Comparison of ENCODE assay signal across 29 mouse cellular contexts in genomic region chr5:85621078-85621477, GRCm38 (mm10).
"Had no signal": no experiment of that assay in that cellular context is flagged by ENCODE, and none has a peak within 500 bp of the region (broad histone marks: within the 10 kb centered on the region; RNA-seq: fewer than 3 reads in every experiment).

No protein-coding gene starts in this region.

- ATAC-seq: forebrain, embryonic 13.5 days; forebrain, embryonic 14.5 days; forebrain, embryonic 15.5 days; forebrain, embryonic 16.5 days; forebrain, postnatal 0 days had no signal

- H3K9me3 ChIP-seq: embryonic facial prominence, embryonic 10.5 days; embryonic facial prominence, embryonic 12.5 days; embryonic facial prominence, embryonic 13.5 days; embryonic facial prominence, embryonic 15.5 days; forebrain, embryonic 10.5 days; forebrain, embryonic 12.5 days; forebrain, embryonic 13.5 days; forebrain, embryonic 15.5 days had no signal

- H3K4me3 ChIP-seq: embryonic facial prominence, embryonic 10.5 days; embryonic facial prominence, embryonic 12.5 days; embryonic facial prominence, embryonic 13.5 days; embryonic facial prominence, embryonic 15.5 days; erythroblast, embryonic 14.5 days; forebrain, embryonic 10.5 days; forebrain, embryonic 12.5 days; forebrain, embryonic 13.5 days; forebrain, embryonic 15.5 days; gastrocnemius, adult 2 months; heart, adult 2 months had no signal

- DNase-seq: cerebellum, adult 2 months; cerebellum, adult 8-10 months; cerebellum, adult 9-10 months; cerebellum, adult 9-11 months; cerebellum, postnatal 10 days; cerebellum, postnatal 14 days; cerebellum, postnatal 25 days; cerebellum, postnatal 36 days; embryo, embryonic 11 days; forebrain, postnatal 0 days; gastrocnemius, adult 2 months; gastrocnemius, postnatal 10 days; gastrocnemius, postnatal 14 days; gastrocnemius, postnatal 25 days; gastrocnemius, postnatal 36 days; heart, adult 11 months; heart, adult 18-20 months; heart, adult 2 months had no signal

- H3K4me2 ChIP-seq: embryonic facial prominence, embryonic 12.5 days; embryonic facial prominence, embryonic 13.5 days; embryonic facial prominence, embryonic 15.5 days; forebrain, embryonic 12.5 days; forebrain, embryonic 13.5 days; forebrain, embryonic 15.5 days had no signal

- H3K9ac ChIP-seq: embryonic facial prominence, embryonic 12.5 days; embryonic facial prominence, embryonic 13.5 days; embryonic facial prominence, embryonic 15.5 days; forebrain, embryonic 12.5 days; forebrain, embryonic 13.5 days; forebrain, embryonic 15.5 days; forebrain, postnatal 0 days had no signal

- H3K27me3 ChIP-seq: embryonic facial prominence, embryonic 12.5 days; embryonic facial prominence, embryonic 13.5 days; embryonic facial prominence, embryonic 15.5 days; forebrain, embryonic 12.5 days; forebrain, embryonic 13.5 days; forebrain, embryonic 15.5 days had no signal

- H3K27ac ChIP-seq: embryonic facial prominence, embryonic 10.5 days; embryonic facial prominence, embryonic 12.5 days; embryonic facial prominence, embryonic 13.5 days; embryonic facial prominence, embryonic 15.5 days; forebrain, embryonic 10.5 days; forebrain, embryonic 12.5 days; forebrain, embryonic 13.5 days; forebrain, embryonic 15.5 days; gastrocnemius, adult 2 months; heart, adult 2 months had no signal

- H3K36me3 ChIP-seq: embryonic facial prominence, embryonic 10.5 days; embryonic facial prominence, embryonic 12.5 days; embryonic facial prominence, embryonic 13.5 days; embryonic facial prominence, embryonic 15.5 days; forebrain, embryonic 10.5 days; forebrain, embryonic 12.5 days; forebrain, embryonic 15.5 days had no signal

- H3K4me1 ChIP-seq: embryonic facial prominence, embryonic 10.5 days; embryonic facial prominence, embryonic 12.5 days; embryonic facial prominence, embryonic 13.5 days; embryonic facial prominence, embryonic 15.5 days; forebrain, embryonic 10.5 days; forebrain, embryonic 12.5 days; forebrain, embryonic 13.5 days; forebrain, embryonic 15.5 days had no signal
